Mouse (Mus musculus): ENCODE data around the gene Mertk.

Gene Mertk

GRCm38 (mm10) chr2:128726067-128726466 is 27.3 kb downstream of the Mertk start:
- no peak for DNase-seq

- no peak for DNase-seq
These were observed 27.9 kb downstream of the Mertk start for GRCm38 (mm10) chr2:128726626-128727025.

GRCm38 (mm10) chr2:128727552-128727951 is 28.8 kb downstream of the Mertk start:
- no peak for DNase-seq

GRCm38 (mm10) chr2:128728066-128728465 is 29.3 kb downstream of the Mertk start:
- DNase-seq: peak; percentile 36 to 39

GRCm38 (mm10) chr2:128729141-128729540 is 30.4 kb downstream of the Mertk start:
- no peak for DNase-seq

- DNase-seq: no peak
These were observed 32.8 kb downstream of the Mertk start for GRCm38 (mm10) chr2:128731514-128731913.

GRCm38 (mm10) chr2:128731951-128732350 is 33.2 kb downstream of the Mertk start:
- DNase-seq: no peak

GRCm38 (mm10) chr2:128735089-128735488 is 36.3 kb downstream of the Mertk start:
- DNase-seq: no peak

GRCm38 (mm10) chr2:128737051-128737450 is 38.3 kb downstream of the Mertk start:
- DNase-seq: no peak

- no peak for DNase-seq
These were observed 39.0 kb downstream of the Mertk start for GRCm38 (mm10) chr2:128737796-128738195.

- DNase-seq: no peak
These were observed 40.0 kb downstream of the Mertk start for GRCm38 (mm10) chr2:128738725-128739258.

- no peak for DNase-seq
These were observed 47.3 kb downstream of the Mertk start for GRCm38 (mm10) chr2:128745879-128746620.

- DNase-seq: no peak
These were observed 47.9 kb downstream of the Mertk start for GRCm38 (mm10) chr2:128746621-128747151.

GRCm38 (mm10) chr2:128747433-128748028 is 48.8 kb downstream of the Mertk start:
- DNase-seq: no peak

- DNase-seq: no peak
These were observed 49.4 kb downstream of the Mertk start for GRCm38 (mm10) chr2:128748171-128748570.

GRCm38 (mm10) chr2:128751030-128751429 is 52.3 kb downstream of the Mertk start:
- DNase-seq: no peak

GRCm38 (mm10) chr2:128753295-128753873 is 54.6 kb downstream of the Mertk start:
- no peak for DNase-seq

- DNase-seq: no peak
These were observed 56.5 kb downstream of the Mertk start for GRCm38 (mm10) chr2:128755149-128755691.

GRCm38 (mm10) chr2:128758724-128759340 is 60.1 kb downstream of the Mertk start:
- DNase-seq: no peak

GRCm38 (mm10) chr2:128762008-128762407 is 63.3 kb downstream of the Mertk start:
- no peak for DNase-seq

GRCm38 (mm10) chr2:128765787-128766186 is 67.0 kb downstream of the Mertk start:
- DNase-seq: no peak

- DNase-seq: peak; percentile 38 to 44
These were observed 69.9 kb downstream of the Mertk start for GRCm38 (mm10) chr2:128768545-128769247.
